Mouse (Mus musculus): ENCODE measurements around the gene Traf5.

DNA sequence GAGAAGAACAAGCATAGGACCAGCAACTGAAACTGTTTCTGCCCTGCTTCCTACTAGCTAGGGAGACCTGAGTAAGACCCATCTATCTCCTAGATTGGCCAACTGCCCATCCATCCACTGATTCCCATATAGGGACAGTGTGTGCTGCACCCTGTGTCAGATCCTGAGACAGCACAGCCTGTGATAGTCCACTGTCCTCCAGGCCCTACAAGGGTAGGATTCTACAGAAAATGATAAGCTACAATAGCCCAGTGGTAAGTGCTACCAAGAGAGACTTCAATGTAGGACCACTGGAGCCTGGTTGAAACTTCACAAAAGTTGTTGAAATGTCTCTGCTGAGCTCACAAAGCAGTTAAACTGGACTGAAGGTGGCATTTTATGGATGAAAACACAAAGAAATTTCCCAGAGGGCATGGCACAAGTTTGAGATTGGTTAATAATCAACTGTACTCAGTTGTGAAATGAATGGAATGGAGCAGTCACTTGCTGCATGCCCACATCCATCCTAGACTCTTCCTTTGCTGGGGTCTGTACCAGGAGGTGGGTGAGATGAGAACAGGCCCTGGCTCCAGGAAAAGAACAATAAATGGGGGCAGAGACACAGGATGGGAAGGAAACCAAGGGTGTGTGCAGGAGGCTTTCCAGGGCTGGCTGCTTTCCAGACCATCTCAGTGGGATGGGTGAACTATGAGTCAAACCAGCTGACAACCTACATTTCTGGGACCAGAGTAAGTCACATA lies 15.4 kb downstream of the Traf5 start:
- TF ChIP-seq CTCF (IDR thresholded peaks at IDR 0.05; ENCODE audit: borderline replicate concordance, insufficient read depth, low read length), result no peak
- no peak for TF ChIP-seq POLR2A (IDR thresholded peaks at IDR 0.05; ENCODE audit: low read depth, low read length)

All from embryonic fibroblast, embryonic 13.5 days (primary cell).